Mouse (Mus musculus): ENCODE measurements around the gene Sipa1l1. TPM values are rescaled to one million over a fixed set of nuclear protein-coding genes. Genes with fewer than 3 reads are reported as not detected.

Sipa1l1 gene
- polyA plus RNA-seq, 1 experiment from 2014 or later: 37.2 TPM

DNA sequence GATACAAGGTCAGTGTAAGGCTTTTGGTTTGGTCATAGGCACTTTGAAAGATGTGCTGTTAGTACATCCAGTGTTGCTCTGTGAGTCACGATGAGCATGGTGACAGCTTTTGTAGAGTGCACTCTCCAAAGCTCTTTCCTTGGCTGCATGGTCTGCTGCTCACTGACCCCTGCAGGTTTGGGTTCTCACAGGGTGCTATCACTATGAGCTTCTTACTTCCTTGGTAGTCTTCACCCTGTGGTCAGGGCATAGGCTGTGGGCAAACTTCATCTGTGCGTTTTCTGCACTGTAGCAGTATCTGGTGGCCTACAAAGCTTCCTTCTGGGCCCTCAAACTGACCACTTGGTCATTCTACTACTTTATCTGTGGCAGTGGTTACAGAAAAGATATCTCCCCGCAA, 144.0 kb downstream of the Sipa1l1 start:
- Histone ChIP-seq H3K4me1 (ENCODE audit: control insufficient read depth, insufficient read depth, low read length) (peaks cover 6% of the 10 kb centered on the region; the same call in 1 of the 2 replicates), H3K9ac (ENCODE audit: low read depth, low read length) (no peak overlapping the region), H3K4me3 (ENCODE audit: low read depth, low read length) (no peak overlapping the region), H3K4me2 (no peak overlapping the region), H3K9me3 (replicated peaks; ENCODE audit: control insufficient read depth, low read length) (no peaks in the 10 kb centered on the region), H3K27me3 (ENCODE audit: control insufficient read depth, insufficient read depth, low read length) (no peaks in the 10 kb centered on the region), H3K36me3 (ENCODE audit: control insufficient read depth, insufficient read depth, low read length) (no peaks in the 10 kb centered on the region), H3K27ac (ENCODE audit: low read depth, low read length) (no peak overlapping the region)
- no peak for ATAC-seq (replicated peaks; ENCODE audit: insufficient number of reproducible peaks, low FRiP score, low TSS enrichment)
- WGBS (ENCODE audit: insufficient replicate concordance): 59% methylated on average over 3 of the region's 3 CpGs

DNA sequence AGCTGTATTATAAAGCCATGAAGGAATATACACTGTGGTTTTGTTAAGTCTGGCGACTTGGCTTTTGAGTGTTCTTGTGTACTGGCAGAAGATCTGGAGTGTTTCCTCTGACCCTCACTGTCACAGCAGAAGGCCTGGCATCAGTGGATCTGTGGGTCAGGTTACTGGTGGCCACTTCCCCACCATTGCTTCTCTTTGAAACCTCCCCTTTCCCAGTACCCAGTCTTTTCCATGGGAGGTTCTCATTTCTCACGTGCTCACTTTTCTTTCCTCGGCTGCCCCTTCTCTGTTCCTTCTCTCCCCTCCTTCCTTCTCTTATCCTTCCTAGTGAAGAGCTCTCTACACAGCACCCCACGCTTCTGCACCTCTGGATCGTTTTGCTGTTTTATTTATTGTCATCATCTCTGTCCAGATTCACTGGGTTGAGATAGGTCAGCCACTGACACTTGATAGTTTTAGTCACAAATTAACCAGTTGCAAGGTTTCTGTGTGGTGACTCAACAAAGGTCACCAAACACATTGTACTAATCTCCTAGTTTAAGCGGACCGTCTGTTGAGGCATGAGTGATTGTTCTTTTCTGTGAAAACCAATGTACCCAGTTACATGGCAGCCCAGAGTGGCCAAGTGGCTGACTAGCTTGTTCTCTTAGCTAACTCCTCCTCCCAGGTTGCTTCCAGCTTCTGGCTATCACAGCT, 150.5 kb downstream of the Sipa1l1 start:
- H3K4me1 ChIP-seq (ENCODE audit: control insufficient read depth, insufficient read depth, low read length): peaks cover 3% of the 10 kb centered on the region
- WGBS (ENCODE audit: insufficient replicate concordance): 85% methylated on average over 7 of the region's 7 CpGs
- no peak overlapping the region for H3K9ac ChIP-seq (ENCODE audit: low read depth, low read length)
- ATAC-seq (replicated peaks; ENCODE audit: insufficient number of reproducible peaks, low FRiP score, low TSS enrichment): no peak
- H3K27me3 ChIP-seq (ENCODE audit: control insufficient read depth, insufficient read depth, low read length): no peaks in the 10 kb centered on the region
- H3K4me3 ChIP-seq (ENCODE audit: low read depth, low read length): no peak overlapping the region
- H3K9me3 ChIP-seq (replicated peaks; ENCODE audit: control insufficient read depth, low read length): no peaks in the 10 kb centered on the region
- no peaks in the 10 kb centered on the region for H3K36me3 ChIP-seq (ENCODE audit: control insufficient read depth, insufficient read depth, low read length)
- no peak overlapping the region for H3K27ac ChIP-seq (ENCODE audit: low read depth, low read length)
- H3K4me2 ChIP-seq: no peak overlapping the region

DNA sequence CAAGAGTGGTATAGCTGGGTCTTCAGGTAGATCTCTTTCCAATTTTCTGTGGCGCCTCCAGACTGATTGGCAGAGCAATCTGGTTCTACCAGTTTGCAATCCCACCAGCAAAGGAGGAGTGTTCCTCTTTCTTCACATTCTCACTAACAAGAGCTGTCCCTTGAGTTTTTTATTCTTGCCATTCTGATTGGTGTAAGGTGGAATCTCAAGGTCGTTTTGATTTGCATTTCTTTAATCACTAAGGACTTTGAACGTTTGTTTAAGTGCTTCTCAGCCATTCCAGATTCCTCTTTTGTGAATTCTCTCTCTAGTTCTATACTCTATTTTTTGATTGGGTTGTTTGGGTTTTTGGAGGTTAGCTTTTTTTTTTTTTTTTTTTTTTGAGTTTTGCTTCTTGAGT, 151.1 kb downstream of the Sipa1l1 start:
- no peaks in the 10 kb centered on the region for H3K36me3 ChIP-seq (ENCODE audit: control insufficient read depth, insufficient read depth, low read length)
- H3K4me2 ChIP-seq: no peak overlapping the region
- H3K9me3 ChIP-seq (replicated peaks; ENCODE audit: control insufficient read depth, low read length): no peaks in the 10 kb centered on the region
- no peaks in the 10 kb centered on the region for H3K27me3 ChIP-seq (ENCODE audit: control insufficient read depth, insufficient read depth, low read length)
- no peak for ATAC-seq (replicated peaks; ENCODE audit: insufficient number of reproducible peaks, low FRiP score, low TSS enrichment)
- WGBS (ENCODE audit: insufficient replicate concordance): 51% methylated on average over 3 of the region's 3 CpGs
- H3K4me1 ChIP-seq (ENCODE audit: control insufficient read depth, insufficient read depth, low read length): peaks cover 5% of the 10 kb centered on the region
- no peak overlapping the region for H3K27ac ChIP-seq (ENCODE audit: low read depth, low read length)
- no peak overlapping the region for H3K4me3 ChIP-seq (ENCODE audit: low read depth, low read length)
- H3K9ac ChIP-seq (ENCODE audit: low read depth, low read length): no peak overlapping the region

DNA sequence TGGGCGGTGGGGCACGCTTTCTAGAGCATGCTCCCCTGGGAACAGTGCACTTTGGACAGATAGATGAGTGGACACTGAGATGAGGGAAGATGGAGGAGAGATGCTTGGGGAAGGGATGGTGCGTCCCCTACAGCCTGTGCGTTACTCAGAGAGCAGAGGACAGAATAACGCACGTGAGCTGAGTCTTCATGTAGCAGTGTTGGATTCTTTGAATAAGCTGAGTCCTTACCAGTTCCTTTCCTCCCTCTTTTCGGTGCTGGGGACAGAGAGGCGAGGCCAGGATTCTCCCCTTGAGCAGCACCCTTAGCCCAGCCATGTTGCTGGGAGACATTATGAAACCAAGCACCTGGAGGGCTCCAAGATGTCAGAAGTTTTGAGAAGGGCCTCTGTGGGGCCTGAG, 152.3 kb downstream of the Sipa1l1 start:
- Histone ChIP-seq H3K9ac (ENCODE audit: low read depth, low read length) (no peak overlapping the region), H3K4me1 (ENCODE audit: control insufficient read depth, insufficient read depth, low read length) (peaks cover 5% of the 10 kb centered on the region), H3K4me2 (no peak overlapping the region), H3K36me3 (ENCODE audit: control insufficient read depth, insufficient read depth, low read length) (no peaks in the 10 kb centered on the region), H3K27ac (ENCODE audit: low read depth, low read length) (no peak overlapping the region), H3K4me3 (ENCODE audit: low read depth, low read length) (no peak overlapping the region), H3K27me3 (ENCODE audit: control insufficient read depth, insufficient read depth, low read length) (no peaks in the 10 kb centered on the region), H3K9me3 (replicated peaks; ENCODE audit: control insufficient read depth, low read length) (no peaks in the 10 kb centered on the region)
- 80% methylated on average over 8 of the region's 8 CpGs for WGBS (ENCODE audit: insufficient replicate concordance)
- ATAC-seq (replicated peaks; ENCODE audit: insufficient number of reproducible peaks, low FRiP score, low TSS enrichment): no peak

DNA sequence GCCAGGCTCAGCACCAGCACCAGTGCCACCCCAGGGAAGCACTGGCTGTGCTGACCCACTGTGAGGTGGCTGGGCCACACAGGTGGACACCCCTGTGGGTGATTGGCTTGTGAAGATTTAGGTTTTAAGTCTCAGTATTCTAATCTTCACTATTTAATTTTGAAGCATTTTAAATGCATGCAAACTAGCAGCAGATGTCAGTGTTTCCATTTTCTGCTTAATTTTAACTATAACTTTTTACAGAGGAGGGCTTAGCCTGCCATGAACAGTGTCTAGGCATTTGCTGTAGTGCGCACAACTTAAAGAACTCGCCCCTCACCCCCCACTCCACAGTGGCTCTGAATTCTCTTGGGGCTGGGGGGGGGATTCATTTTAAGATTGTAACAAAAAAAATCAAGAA, 152.7 kb downstream of the Sipa1l1 start:
- H3K9ac ChIP-seq (ENCODE audit: low read depth, low read length): no peak overlapping the region
- H3K4me1 ChIP-seq (ENCODE audit: control insufficient read depth, insufficient read depth, low read length): peaks cover 5% of the 10 kb centered on the region
- no peak for ATAC-seq (replicated peaks; ENCODE audit: insufficient number of reproducible peaks, low FRiP score, low TSS enrichment)
- no peaks in the 10 kb centered on the region for H3K27me3 ChIP-seq (ENCODE audit: control insufficient read depth, insufficient read depth, low read length)
- H3K4me2 ChIP-seq: no peak overlapping the region
- H3K9me3 ChIP-seq (replicated peaks; ENCODE audit: control insufficient read depth, low read length): no peaks in the 10 kb centered on the region
- WGBS (ENCODE audit: insufficient replicate concordance): 95% methylated on average over 2 of the region's 2 CpGs
- no peak overlapping the region for H3K27ac ChIP-seq (ENCODE audit: low read depth, low read length)
- no peak overlapping the region for H3K4me3 ChIP-seq (ENCODE audit: low read depth, low read length)
- no peaks in the 10 kb centered on the region for H3K36me3 ChIP-seq (ENCODE audit: control insufficient read depth, insufficient read depth, low read length)

DNA sequence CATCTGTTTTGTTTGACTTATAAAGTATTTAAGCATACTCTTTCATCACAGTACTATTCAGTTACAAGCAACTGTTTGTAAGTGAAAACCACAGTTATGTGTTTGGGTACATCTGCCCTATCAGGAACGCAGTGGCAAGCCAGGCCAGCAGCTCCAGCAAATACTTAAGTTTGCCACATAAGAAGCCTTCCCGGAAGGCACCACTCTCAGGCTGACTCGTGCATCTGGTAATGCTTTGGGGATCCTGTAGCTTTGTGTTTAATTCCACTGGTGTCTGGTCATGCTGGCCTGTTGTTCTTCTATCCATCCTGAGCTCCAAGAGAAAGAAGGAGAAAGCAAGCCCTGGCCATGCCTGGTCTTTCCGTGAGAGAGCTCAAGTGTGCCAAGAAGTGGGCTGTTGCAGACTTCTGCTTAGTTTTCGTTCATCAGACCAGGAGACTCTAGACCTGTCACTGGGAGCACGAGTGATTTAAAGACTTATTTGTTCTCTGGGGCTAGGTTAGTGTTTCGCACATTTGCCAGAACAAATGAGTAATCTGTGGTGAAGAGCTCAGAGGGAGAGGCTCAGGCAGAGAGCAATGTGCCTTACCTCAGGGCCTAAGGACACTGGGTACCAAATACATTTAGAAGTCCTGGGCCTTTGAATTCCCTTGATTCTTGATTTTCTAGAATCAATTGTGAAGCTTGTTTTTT, 153.8 kb downstream of the Sipa1l1 start:
- Histone ChIP-seq H3K4me2 (no peak overlapping the region), H3K4me1 (ENCODE audit: control insufficient read depth, insufficient read depth, low read length) (peaks cover 5% of the 10 kb centered on the region), H3K9ac (ENCODE audit: low read depth, low read length) (no peak overlapping the region), H3K4me3 (ENCODE audit: low read depth, low read length) (no peak overlapping the region), H3K36me3 (ENCODE audit: control insufficient read depth, insufficient read depth, low read length) (no peaks in the 10 kb centered on the region), H3K27ac (ENCODE audit: low read depth, low read length) (no peak overlapping the region), H3K9me3 (replicated peaks; ENCODE audit: control insufficient read depth, low read length) (no peaks in the 10 kb centered on the region), H3K27me3 (ENCODE audit: control insufficient read depth, insufficient read depth, low read length) (no peaks in the 10 kb centered on the region)
- 65% methylated on average over 7 of the region's 7 CpGs for WGBS (ENCODE audit: insufficient replicate concordance)
- ATAC-seq (replicated peaks; ENCODE audit: insufficient number of reproducible peaks, low FRiP score, low TSS enrichment): no peak

DNA sequence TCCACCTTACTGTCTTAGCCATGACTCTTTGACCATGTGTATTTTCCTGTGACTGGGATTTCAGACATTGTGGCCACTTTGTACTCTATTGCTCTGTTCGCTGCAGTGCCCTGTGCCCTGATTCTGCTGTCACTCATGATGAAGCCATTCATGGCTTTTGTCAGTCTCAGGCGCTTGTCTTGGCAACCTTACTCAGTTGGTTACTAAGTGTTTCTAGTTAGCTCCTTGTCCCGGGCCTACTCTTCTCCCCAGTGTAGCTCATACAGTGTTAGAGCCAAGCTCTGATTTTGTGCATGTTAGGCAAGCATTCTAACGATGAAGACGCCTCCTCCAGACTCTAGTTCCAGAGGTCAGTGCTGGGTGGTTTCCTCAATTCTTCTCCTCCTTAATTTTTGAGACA, 155.5 kb downstream of the Sipa1l1 start:
- ATAC-seq (replicated peaks; ENCODE audit: insufficient number of reproducible peaks, low FRiP score, low TSS enrichment): no peak
- no peaks in the 10 kb centered on the region for H3K9me3 ChIP-seq (replicated peaks; ENCODE audit: control insufficient read depth, low read length)
- H3K4me3 ChIP-seq (ENCODE audit: low read depth, low read length): no peak overlapping the region
- H3K27me3 ChIP-seq (ENCODE audit: control insufficient read depth, insufficient read depth, low read length): no peaks in the 10 kb centered on the region
- H3K27ac ChIP-seq (ENCODE audit: low read depth, low read length): no peak overlapping the region
- H3K4me1 ChIP-seq (ENCODE audit: control insufficient read depth, insufficient read depth, low read length): peaks cover 9% of the 10 kb centered on the region
- no peaks in the 10 kb centered on the region for H3K36me3 ChIP-seq (ENCODE audit: control insufficient read depth, insufficient read depth, low read length)
- H3K4me2 ChIP-seq: no peak overlapping the region
- WGBS (ENCODE audit: insufficient replicate concordance): 79% methylated on average over 5 of the region's 5 CpGs
- no peak overlapping the region for H3K9ac ChIP-seq (ENCODE audit: low read depth, low read length)

DNA sequence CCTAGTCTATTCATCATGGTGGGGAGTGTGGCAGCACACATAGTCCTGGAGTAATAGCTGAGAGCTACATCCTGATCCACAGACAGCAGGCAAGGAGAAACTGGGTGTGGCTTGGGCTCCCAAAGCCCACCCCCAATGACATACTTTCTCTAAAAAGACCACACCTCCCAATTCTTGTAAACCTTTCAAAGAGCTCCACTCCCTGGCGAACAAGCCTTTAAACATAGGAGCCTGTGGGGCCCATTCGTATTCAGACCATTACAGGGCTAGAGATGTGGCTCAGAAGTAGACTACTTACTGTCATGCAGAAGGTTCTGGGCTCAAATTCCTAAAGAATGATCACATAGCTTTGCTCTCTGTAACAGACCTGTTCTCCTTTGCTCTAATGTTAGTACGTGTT, 156.4 kb downstream of the Sipa1l1 start:
- no peaks in the 10 kb centered on the region for H3K27me3 ChIP-seq (ENCODE audit: control insufficient read depth, insufficient read depth, low read length)
- H3K4me2 ChIP-seq: no peak overlapping the region
- H3K9me3 ChIP-seq (replicated peaks; ENCODE audit: control insufficient read depth, low read length): no peaks in the 10 kb centered on the region
- 88% methylated on average over 3 of the region's 3 CpGs for WGBS (ENCODE audit: insufficient replicate concordance)
- ATAC-seq (replicated peaks; ENCODE audit: insufficient number of reproducible peaks, low FRiP score, low TSS enrichment): no peak
- H3K4me3 ChIP-seq (ENCODE audit: low read depth, low read length): no peak overlapping the region
- no peak overlapping the region for H3K27ac ChIP-seq (ENCODE audit: low read depth, low read length)
- no peaks in the 10 kb centered on the region for H3K36me3 ChIP-seq (ENCODE audit: control insufficient read depth, insufficient read depth, low read length)
- H3K9ac ChIP-seq (ENCODE audit: low read depth, low read length): no peak overlapping the region
- H3K4me1 ChIP-seq (ENCODE audit: control insufficient read depth, insufficient read depth, low read length): peaks cover 9% of the 10 kb centered on the region

DNA sequence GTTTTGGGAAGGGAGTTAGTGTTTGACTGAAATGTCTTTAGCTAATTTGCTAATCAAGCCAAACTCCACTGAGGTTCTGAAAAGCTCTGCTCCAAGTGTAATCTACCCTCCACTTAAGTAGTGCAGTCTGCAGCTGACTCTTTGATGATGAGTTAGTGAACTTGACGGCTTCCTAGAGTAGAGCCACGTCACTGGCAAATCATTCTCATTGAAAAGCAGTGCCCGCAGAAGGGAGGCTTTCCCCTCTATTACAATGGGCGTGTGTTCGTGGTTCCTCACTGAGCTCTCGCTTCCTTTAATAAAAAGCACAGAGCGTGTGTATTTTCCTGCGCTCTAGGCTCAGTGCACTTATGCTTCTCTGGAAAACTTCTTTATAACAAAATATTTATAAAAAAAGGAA, 157.3 kb downstream of the Sipa1l1 start:
- Histone ChIP-seq H3K4me1 (ENCODE audit: control insufficient read depth, insufficient read depth, low read length) (peaks cover 15% of the 10 kb centered on the region), H3K9ac (ENCODE audit: low read depth, low read length) (no peak overlapping the region), H3K4me3 (ENCODE audit: low read depth, low read length) (no peak overlapping the region), H3K4me2 (no peak overlapping the region), H3K36me3 (ENCODE audit: control insufficient read depth, insufficient read depth, low read length) (no peaks in the 10 kb centered on the region), H3K27ac (ENCODE audit: low read depth, low read length) (no peak overlapping the region), H3K27me3 (ENCODE audit: control insufficient read depth, insufficient read depth, low read length) (no peaks in the 10 kb centered on the region), H3K9me3 (replicated peaks; ENCODE audit: control insufficient read depth, low read length) (no peaks in the 10 kb centered on the region)
- ATAC-seq (replicated peaks; ENCODE audit: insufficient number of reproducible peaks, low FRiP score, low TSS enrichment): no peak
- 63% methylated on average over 8 of the region's 8 CpGs for WGBS (ENCODE audit: insufficient replicate concordance)
